Mouse (Mus musculus): ENCODE data around the gene Rbm44. TPM values are rescaled to one million over a fixed set of nuclear protein-coding genes. Genes with fewer than 3 reads are reported as not detected.
A peak's percentile ranks its signal among the peaks of the same experiment; 100 is the strongest.

Gene Rbm44
- polyA plus RNA-seq, 1 experiment from 2014 or later: 0.16 TPM

DNA sequence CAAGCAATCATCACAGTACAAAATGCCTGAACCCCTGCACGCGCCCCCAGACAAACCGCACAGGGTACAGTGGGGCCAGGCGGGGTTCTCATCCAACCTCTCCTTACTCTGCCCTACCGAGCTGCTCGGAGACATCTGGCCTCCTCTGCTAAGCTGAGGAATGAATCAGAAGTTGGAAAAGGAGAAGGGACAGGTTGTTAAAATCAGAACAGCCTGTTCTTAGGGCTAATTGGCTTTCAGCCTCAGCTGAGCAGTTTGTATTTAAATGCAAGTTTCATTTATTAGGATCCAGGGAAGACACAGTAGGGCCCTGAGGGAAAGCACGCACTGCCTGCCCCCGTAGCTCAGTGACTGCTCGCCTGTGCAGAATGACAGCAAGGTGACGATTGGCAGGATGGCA, 54.9 kb downstream of the Rbm44 start:
- no peak for ATAC-seq (ENCODE audit: low FRiP score)
- 83% methylated on average over 10 of the region's 10 CpGs for WGBS
- no peak overlapping the region for H3K4me2 ChIP-seq

DNA sequence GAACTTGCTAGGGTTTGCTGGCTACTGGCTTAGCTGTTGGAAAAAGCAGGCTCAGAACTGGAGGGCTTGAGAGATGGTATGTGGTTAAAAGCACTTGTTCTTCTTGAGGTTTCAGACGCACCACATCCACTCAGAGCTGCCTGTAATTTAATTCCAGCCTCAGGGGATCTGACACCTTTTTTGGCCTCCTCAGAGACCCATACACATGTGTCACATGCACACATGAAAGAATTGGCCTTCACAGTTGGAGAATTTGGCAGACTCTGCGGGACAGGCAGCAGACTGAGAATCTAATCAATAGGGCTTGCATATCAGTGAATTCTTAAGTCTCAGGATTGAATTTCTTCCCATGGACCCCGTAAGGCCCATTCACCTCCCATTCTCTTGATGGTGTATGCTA, 56.2 kb downstream of the Rbm44 start:
- 55% methylated on average over 3 of the region's 3 CpGs for WGBS
- Histone ChIP-seq H3K9me3 (no peaks in the 10 kb centered on the region), H3K27me3 (no peaks in the 10 kb centered on the region), H3K4me2 (no peak overlapping the region), H3K27ac (no peak overlapping the region), H3K4me3 (no peak overlapping the region), H3K9ac (no peak overlapping the region), H3K36me3 (no peaks in the 10 kb centered on the region), H3K4me1 (replicated peaks) (no peaks in the 10 kb centered on the region; the same call in 1 of the 2 replicates)
- ATAC-seq (ENCODE audit: low FRiP score): no peak

More for the DNA sequence above, 54.9 kb downstream of the Rbm44 start:
- Histone ChIP-seq H3K9me3 (no peaks in the 10 kb centered on the region), H3K4me1 (replicated peaks) (no peaks in the 10 kb centered on the region; the same call in 1 of the 2 replicates), H3K4me3 (no peak overlapping the region), H3K27ac (no peak overlapping the region), H3K27me3 (no peaks in the 10 kb centered on the region), H3K36me3 (no peaks in the 10 kb centered on the region), H3K9ac (peak overlapping the region; percentile 24; the same call in 1 of the 2 replicates)

DNA sequence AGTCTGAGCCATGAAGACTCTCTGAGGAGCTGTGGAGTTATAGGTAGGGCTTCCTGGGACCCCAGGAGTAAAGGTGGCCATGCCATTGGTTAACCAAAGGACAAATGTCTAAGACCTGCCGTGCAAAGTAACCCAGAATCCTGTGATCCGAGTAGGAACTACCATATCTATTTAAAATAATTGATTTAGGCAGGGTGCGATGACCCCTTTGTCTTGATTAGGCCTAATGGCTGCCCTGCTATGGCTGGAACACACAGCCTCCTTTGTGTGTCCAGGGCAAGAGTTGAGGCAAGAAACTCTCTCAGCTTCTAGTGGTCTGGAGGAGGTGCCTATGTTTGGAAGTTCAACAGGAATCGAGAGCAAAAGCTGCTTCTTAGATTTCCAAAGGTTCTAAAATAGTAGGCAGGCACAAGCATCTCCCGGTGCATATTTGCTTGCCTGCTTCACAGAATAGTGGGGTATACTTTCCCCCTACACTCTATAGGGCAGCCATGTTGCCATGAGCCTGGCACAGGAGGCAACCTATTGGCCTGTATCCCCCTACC, 59.4 kb downstream of the Rbm44 start:
- no peaks in the 10 kb centered on the region for H3K9me3 ChIP-seq
- H3K27me3 ChIP-seq: no peaks in the 10 kb centered on the region
- H3K27ac ChIP-seq: no peak overlapping the region
- H3K9ac ChIP-seq: no peak overlapping the region
- no peak overlapping the region for H3K4me3 ChIP-seq
- 82% methylated on average over 5 of the region's 5 CpGs for WGBS
- no peaks in the 10 kb centered on the region for H3K36me3 ChIP-seq
- H3K4me1 ChIP-seq (replicated peaks): peaks cover 9% of the 10 kb centered on the region; the same call in 1 of the 2 replicates
- no peak for ATAC-seq (ENCODE audit: low FRiP score)
- no peak overlapping the region for H3K4me2 ChIP-seq

DNA sequence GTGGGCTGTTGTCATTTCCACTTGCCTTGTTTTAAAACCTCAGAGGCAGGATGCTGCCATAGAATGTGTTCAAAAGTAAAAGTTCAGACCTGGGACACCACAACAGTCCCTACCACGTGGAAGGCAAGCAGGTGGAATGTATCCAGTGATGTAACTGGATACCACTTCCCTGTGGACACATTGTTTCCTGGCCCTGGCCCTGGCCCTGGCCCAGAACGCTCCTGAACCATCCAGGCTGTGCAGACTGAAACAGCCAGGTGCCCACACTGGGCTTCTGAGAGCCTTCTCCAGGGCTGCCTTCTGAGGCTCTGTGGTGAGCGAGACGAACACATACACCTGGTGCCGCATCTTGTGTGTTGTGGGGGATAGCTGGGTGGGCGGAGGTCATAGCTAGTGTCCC, 60.8 kb downstream of the Rbm44 start:
- no peak overlapping the region for H3K9ac ChIP-seq
- H3K4me1 ChIP-seq (replicated peaks): peaks cover 22% of the 10 kb centered on the region
- no peaks in the 10 kb centered on the region for H3K27me3 ChIP-seq
- no peak overlapping the region for H3K4me3 ChIP-seq
- no peak overlapping the region for H3K27ac ChIP-seq
- no peak overlapping the region for H3K4me2 ChIP-seq
- no peak for ATAC-seq (ENCODE audit: low FRiP score)
- WGBS: 84% methylated on average over 6 of the region's 6 CpGs
- no peaks in the 10 kb centered on the region for H3K36me3 ChIP-seq
- no peaks in the 10 kb centered on the region for H3K9me3 ChIP-seq

DNA sequence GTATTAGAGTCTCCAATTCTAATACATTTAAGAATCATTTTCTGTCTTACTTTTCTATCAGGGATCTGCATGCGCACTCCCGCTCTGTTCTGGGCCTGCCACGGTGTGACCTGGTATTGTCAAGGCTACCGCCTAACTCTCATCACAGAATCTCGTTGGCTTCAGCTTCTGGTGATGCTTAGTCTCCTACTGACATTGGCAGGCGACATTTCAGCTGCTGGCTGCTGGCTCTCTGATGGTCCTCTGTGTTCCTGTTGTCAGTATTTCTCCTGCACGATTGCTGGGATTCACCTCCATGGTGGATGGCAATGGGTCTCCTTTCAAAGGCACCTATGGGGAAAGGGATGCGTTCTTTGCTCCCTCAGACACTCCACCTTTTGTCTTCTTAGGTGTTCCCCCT, 61.4 kb downstream of the Rbm44 start:
- no peak overlapping the region for H3K9ac ChIP-seq
- H3K4me1 ChIP-seq (replicated peaks): peaks cover 28% of the 10 kb centered on the region
- H3K36me3 ChIP-seq: no peaks in the 10 kb centered on the region
- H3K27ac ChIP-seq: no peak overlapping the region
- no peak overlapping the region for H3K4me2 ChIP-seq
- H3K9me3 ChIP-seq: no peaks in the 10 kb centered on the region
- H3K27me3 ChIP-seq: no peaks in the 10 kb centered on the region
- WGBS: 82% methylated on average over 8 of the region's 8 CpGs
- no peak overlapping the region for H3K4me3 ChIP-seq
- ATAC-seq (ENCODE audit: low FRiP score): no peak

DNA sequence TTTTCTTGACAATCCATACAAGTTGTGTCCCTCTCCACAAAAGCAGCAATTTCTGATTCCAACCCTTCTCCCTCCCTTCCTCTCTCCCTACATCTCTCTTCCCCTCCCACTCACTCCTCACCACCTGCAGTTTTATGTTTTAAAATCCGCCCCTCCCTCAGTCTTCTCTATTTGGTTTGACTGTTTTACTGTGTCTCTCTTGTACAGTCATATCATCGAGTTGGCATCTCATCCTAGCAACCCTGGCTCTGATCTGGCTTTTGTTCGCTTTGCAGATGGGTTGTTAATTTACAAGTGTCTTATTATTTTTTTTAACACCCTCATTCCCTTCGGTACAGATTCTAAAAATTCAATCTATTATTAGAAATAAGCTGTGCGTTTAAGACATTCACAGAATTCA, 62.0 kb downstream of the Rbm44 start:
- ATAC-seq (ENCODE audit: low FRiP score): no peak

DNA sequence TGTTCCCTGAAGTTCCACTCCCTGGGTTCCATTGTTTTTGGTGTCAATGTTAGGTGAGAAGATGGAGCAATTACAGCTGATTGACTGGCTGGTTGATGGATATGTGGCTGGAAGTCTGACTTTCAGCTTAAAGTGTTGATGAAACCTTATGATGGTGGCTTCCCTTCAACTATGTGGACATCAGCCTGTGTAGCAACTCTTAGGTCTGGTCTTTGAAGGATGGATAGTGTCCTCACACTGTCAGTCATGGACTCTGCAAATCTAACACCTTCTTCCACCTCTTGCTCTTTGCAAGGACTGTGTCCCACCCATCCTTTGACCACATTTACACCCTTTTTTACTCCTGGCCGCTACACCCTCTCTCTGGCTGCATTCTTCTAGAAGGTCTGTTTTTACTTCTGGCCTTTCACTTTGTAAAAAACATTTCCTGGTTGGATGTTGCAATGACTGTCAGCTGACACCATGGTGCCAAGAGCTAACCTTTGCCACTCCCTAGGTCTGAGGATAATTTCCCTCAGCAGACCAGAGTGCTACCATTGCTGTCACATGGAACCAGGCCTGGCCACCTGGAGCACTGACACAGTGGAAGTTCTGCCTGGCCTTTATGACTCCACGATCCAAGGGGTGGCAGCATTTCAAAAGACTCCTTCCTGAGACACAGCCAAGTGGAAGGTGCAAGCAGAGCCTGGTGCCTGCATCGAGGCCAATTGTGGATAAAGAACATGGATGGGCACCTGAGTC, 62.6 kb downstream of the Rbm44 start:
- Histone ChIP-seq H3K27me3 (no peaks in the 10 kb centered on the region), H3K9ac (no peak overlapping the region), H3K9me3 (no peaks in the 10 kb centered on the region), H3K4me3 (no peak overlapping the region), H3K27ac (no peak overlapping the region), H3K4me1 (replicated peaks) (peaks cover 30% of the 10 kb centered on the region), H3K36me3 (no peaks in the 10 kb centered on the region), H3K4me2 (no peak overlapping the region)
- WGBS: 72% methylated on average over 3 of the region's 3 CpGs
- no peak for ATAC-seq (ENCODE audit: low FRiP score)

More for the DNA sequence above, 62.0 kb downstream of the Rbm44 start:
- H3K4me2 ChIP-seq: no peak overlapping the region
- H3K27ac ChIP-seq: no peak overlapping the region
- H3K9ac ChIP-seq: no peak overlapping the region
- H3K4me3 ChIP-seq: no peak overlapping the region
- no peaks in the 10 kb centered on the region for H3K9me3 ChIP-seq
- WGBS: 83% methylated on average over 5 of the region's 5 CpGs
- H3K27me3 ChIP-seq: no peaks in the 10 kb centered on the region
- H3K36me3 ChIP-seq: no peaks in the 10 kb centered on the region
- H3K4me1 ChIP-seq (replicated peaks): peaks cover 30% of the 10 kb centered on the region

DNA sequence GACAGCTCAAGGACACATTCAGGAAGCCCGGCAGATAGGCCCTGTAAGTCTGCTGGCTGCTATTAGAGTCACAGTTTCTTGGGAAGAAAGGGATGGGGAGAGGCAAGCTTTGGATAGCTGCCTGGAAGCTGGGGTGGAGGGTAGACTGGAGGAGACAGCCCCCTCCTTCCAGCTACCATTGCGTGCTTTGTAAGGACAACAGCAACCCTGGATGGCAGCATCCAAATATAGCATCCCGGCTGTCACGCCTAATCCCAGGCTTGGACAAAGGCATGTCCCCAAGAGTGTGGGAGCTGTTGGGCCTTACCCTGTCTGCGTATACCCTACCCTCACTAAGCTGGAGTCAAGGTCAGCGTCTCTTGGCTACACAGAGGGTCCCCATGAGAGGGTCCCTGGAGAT, 64.5 kb downstream of the Rbm44 start:
- Histone ChIP-seq H3K9me3 (no peaks in the 10 kb centered on the region), H3K27ac (peak overlapping the region; percentile 86), H3K4me3 (no peak overlapping the region), H3K27me3 (no peaks in the 10 kb centered on the region), H3K36me3 (no peaks in the 10 kb centered on the region), H3K4me1 (replicated peaks) (peaks cover 30% of the 10 kb centered on the region), H3K9ac (peak overlapping the region; percentile 6; the same call in 1 of the 2 replicates), H3K4me2 (no peak overlapping the region)
- peak; percentile 83 for ATAC-seq (ENCODE audit: low FRiP score)
- WGBS: 82% methylated on average over 6 of the region's 6 CpGs

DNA sequence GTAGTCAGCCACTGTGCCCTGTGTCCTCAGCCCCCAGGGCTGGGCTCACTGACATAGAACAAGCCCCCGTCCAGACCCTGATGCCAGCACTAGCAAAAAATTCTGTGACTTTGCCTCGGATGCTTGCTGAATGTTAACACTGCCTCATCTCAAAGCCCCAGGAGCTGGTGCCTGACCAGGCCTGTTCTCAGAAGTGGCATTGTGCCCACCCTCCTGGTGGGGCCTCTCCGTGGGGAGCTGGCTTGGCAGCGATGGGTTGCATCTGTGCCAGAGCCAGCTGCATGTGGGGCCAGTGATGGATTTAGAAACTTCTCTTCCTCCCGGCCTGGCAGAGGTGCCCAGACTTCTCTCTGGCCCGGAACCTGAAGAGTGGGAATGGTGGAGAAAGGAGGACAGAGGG, 64.9 kb downstream of the Rbm44 start:
- no peak overlapping the region for H3K4me3 ChIP-seq
- peak overlapping the region; percentile 6; the same call in 1 of the 2 replicates for H3K9ac ChIP-seq
- no peaks in the 10 kb centered on the region for H3K9me3 ChIP-seq
- H3K4me1 ChIP-seq (replicated peaks): peaks cover 30% of the 10 kb centered on the region
- 58% methylated on average over 6 of the region's 6 CpGs for WGBS
- no peaks in the 10 kb centered on the region for H3K36me3 ChIP-seq
- peak; percentile 91 for ATAC-seq (ENCODE audit: low FRiP score)
- peak overlapping the region; percentile 86 for H3K27ac ChIP-seq
- no peak overlapping the region for H3K4me2 ChIP-seq
- H3K27me3 ChIP-seq: no peaks in the 10 kb centered on the region

DNA sequence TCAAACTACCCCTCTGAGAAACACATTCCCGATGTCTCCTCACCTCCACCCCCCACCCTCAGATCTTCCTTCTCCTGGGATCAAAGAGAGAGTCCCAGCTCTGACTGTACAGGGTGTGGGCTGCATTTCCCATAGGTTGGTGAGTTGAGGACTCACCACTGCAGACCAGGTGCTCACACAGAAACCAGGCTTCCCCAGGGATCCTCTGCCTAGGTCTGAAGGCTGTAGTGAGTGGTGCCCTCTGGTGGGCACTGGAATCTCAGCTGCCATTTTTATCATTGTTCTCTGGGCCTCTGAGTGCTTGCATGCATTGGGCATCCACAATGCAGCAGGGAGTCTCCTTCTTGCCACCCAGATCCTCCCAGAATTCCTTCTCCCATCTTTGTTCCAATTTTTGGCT, 66.2 kb downstream of the Rbm44 start:
- WGBS: 76% methylated on average over 1 of the region's 1 CpGs
- Histone ChIP-seq H3K27me3 (no peaks in the 10 kb centered on the region), H3K4me3 (no peak overlapping the region), H3K9me3 (no peaks in the 10 kb centered on the region), H3K4me1 (replicated peaks) (peaks cover 30% of the 10 kb centered on the region), H3K4me2 (no peak overlapping the region), H3K27ac (no peak overlapping the region; the same call in 1 of the 2 replicates), H3K36me3 (no peaks in the 10 kb centered on the region), H3K9ac (no peak overlapping the region)
- ATAC-seq (ENCODE audit: low FRiP score): peak; percentile 44; the same call in 1 of the 2 replicates

DNA sequence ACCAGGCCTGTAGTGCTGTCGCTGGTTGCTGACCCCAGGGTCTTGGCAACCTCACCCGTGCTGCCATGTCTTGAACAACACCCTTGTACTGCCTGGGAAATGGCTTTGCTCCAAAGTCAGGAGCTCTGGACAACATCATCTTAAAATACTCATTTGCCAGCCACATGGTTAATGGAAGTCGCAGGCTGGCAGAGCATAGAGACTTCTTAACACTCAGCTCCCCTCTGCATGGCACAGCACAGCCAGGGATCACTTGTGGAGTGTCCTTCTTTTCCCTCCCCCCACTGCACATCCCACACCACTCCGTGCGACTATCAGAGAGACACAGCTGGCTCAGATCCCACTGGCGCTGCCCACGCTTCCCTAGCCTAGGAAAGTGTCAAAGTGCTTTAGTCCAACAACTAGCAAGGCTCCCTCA, 66.7 kb downstream of the Rbm44 start:
- H3K4me3 ChIP-seq: no peak overlapping the region
- 75% methylated on average over 7 of the region's 7 CpGs for WGBS
- no peak for ATAC-seq (ENCODE audit: low FRiP score)
- H3K9me3 ChIP-seq: no peaks in the 10 kb centered on the region
- no peak overlapping the region for H3K27ac ChIP-seq
- no peaks in the 10 kb centered on the region for H3K36me3 ChIP-seq
- peaks cover 30% of the 10 kb centered on the region for H3K4me1 ChIP-seq (replicated peaks)
- H3K27me3 ChIP-seq: no peaks in the 10 kb centered on the region
- H3K4me2 ChIP-seq: no peak overlapping the region
- no peak overlapping the region for H3K9ac ChIP-seq

DNA sequence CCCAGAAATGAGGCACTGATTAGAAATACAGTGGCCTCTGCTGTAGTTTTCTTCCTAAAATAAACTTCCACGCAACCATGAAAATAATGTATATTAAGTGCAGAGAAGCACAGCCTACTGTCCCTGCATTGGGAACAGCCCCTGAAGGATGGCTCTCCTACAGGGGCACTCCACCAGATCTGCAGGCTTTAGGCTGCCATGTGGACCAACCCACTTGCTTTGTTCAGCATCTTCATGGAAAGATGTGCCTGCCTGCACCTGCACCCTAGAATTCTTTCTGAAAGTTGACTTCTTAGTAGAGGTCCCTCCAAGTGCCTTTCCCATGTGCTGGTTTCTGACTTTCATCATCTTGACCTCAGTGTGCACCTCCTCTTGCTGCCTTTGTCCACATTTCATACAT, 70.4 kb downstream of the Rbm44 start:
- Histone ChIP-seq H3K27ac (no peak overlapping the region), H3K4me2 (no peak overlapping the region), H3K9ac (no peak overlapping the region), H3K27me3 (no peaks in the 10 kb centered on the region), H3K4me3 (no peak overlapping the region), H3K4me1 (replicated peaks) (peaks cover 11% of the 10 kb centered on the region), H3K9me3 (no peaks in the 10 kb centered on the region), H3K36me3 (no peaks in the 10 kb centered on the region)
- WGBS: 100% methylated on average over 1 of the region's 1 CpGs
- no peak for ATAC-seq (ENCODE audit: low FRiP score)

DNA sequence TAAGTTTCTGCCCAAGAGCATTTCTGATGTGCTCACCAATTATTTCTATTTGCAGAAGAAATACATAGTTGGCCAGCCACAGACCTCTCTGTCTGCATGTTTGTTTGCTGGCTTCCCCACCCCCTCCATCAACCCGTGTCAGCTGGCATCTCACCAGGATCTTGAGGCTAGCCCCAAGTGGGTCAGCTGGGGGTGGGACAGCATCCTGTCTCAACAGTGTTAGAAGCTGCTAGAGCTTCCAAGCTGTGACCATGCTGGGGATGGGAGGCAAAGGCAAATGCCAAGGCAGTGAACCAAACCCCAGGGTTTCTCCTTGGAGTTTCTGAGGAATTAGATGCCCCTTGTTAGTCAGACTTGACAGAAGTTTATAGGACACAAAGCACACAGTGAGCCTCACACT, 71.1 kb downstream of the Rbm44 start:
- Histone ChIP-seq H3K4me1 (replicated peaks) (peaks cover 4% of the 10 kb centered on the region), H3K27me3 (no peaks in the 10 kb centered on the region), H3K9me3 (no peaks in the 10 kb centered on the region), H3K27ac (no peak overlapping the region), H3K9ac (no peak overlapping the region), H3K36me3 (no peaks in the 10 kb centered on the region), H3K4me3 (no peak overlapping the region), H3K4me2 (no peak overlapping the region)
- 60% methylated on average over 1 of the region's 1 CpGs for WGBS
- no peak for ATAC-seq (ENCODE audit: low FRiP score)
